Mouse (Mus musculus): Measurements from ENCODE around the gene Cfap299.

Cfap299 gene

DNA sequence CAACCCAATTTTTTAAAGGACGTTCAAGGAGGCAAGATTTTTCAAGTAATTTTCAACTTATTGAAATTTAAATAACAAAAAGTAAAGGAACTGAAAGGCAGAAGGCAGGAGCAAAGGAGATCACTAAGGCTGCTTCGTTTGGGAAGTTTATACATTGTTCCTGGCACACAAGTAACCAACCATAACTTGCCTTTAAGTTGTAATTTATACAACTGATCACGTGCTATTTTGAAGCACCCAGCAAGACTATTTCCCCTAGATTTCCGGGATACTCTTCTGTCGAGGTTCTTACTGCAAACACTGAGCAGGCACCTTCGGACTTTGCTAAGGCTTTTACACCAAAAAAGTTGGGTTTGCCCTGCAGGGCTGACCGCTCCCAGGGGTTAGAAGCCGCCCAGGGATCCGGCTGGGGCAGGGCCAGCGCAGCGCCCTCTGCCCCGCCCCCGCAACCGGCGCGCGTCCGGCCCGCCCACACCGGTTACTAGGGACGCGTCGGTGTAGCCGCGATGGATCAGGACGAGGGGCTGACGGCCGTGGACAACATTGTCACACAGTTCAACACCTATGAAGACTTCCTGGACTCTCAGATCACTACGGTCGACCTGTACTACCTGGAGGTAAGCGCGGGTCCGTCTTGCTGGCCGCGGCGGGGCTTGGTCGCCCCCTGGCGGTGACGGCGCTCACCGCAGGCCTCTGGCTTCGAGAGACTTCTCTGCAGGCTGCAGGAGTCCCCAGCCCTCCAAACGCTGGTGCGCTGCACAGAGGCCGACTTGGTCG is at the start of gene Cfap299:
Cfap299 (plus strand) TSS at position 457 of the 777 bp plus-strand sequence.
- in situ Hi-C loops (cut with MboI, MseI) = loop anchor here (5.0 to 25.0 kb wide), 4 partner anchors 137 to 1666 kb away; no protein-coding TSS in a partner anchor

DNA sequence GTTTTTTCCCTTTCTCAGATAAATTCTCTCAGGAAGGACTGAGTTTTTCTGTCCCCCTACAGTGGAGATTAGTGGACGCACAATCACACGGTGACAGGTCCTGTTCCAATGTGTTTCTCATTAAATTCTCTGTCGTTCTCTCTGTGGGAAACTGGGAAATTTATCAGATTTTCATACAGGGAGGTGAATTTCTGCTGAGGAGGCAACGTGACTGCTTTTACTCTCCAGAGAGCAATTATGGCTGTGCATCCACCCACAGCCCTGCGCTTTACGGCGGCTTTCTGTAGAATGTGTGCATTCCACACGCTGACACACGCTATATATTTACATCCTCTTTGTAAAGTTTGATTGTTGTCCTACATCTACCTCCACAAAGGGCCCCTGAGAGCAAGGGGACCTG is 47.1 kb upstream of the Cfap299 start:
- in situ Hi-C loops (cut with MboI, MseI) = no loop called here

DNA sequence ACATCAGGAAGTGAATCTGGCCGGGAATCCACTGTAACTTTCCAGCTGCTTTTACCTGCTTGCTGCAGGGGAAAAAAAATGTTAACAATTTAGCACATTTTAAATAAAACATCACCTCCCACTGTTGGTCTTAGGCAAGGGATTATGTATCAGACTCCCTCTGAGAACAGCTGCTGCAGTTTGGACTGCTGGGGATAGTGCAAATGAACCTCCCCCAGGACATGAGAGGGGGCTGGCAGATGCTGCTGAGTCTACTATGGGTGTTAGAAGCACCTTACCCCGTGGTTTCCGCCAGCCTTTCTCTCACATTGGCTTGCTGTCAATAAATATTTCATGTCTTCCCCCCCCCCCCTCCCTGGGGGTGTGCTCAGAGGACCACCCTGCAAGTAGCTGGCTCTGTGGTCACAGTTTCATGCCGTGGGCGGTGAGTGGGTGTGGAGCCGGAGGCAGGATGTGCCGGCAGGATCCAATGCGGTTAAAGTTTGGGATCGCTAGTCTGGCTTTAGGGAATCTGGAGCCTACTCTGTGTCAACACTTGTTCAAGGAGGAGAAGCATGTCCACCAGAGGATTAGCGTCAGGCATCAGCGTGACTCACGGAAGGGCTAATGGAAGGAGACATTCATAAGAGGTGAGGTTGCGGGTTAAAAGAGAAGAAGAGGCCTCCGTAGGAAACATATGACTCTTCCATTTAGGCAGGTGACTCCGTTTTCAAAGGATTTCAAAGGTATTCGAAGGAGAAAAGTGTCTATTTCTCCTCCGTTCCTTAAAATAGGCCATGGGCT is 45.2 kb upstream of the Cfap299 start:
- in situ Hi-C loops (cut with MboI, MseI) = no loop called here

DNA sequence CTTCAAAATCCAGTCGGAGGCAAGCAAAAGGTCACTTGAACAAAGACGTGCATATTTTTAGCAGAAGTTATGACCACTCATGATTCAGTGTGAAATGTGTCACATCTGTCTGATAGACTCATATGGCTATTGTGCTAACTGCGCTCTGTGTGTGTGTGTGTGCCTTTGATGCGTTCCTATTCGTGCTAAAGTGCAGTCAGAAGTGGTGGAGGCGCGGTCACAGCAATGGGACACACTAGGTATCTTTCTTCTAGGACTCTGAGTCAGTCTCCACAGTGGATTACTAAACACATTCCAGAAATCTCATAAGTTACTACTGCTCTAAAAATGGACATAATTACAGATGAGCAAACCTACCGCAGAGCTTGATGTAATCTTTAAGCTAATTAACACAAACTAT is 38.5 kb upstream of the Cfap299 start:
- in situ Hi-C loops (cut with MboI, MseI) = no loop called here

DNA sequence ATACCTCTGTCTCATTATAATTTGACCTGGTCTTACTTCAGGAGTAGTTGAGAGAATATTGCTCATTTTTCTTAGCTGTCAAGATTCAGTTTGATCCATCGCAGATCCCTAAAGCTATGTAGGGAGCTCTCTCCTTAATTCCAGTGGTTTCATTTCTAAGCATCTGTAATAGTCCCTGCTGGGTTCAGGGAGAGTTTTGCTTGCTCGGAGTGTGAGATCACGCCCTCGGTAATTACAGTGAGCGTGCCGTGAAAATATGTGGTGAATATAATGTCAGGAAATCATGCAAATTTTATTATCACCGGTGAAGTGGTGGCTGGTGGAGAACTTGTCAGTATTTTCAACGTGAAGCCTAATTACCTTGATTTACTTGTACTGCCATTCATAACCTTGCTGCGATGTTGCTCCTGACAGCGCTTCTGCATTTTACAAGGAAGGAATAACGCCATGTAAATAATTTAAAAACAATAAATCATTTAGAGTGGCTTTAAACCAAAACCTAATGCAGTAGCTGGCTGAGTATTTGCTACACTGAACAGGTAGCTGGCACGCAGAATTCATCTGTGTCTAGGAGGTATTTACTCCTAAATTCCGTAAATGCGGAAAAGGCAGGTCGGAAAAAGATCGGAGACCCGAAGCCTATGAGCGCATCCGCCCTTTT is 36.6 kb upstream of the Cfap299 start:
- in situ Hi-C loops (cut with MboI, MseI) = no loop called here

DNA sequence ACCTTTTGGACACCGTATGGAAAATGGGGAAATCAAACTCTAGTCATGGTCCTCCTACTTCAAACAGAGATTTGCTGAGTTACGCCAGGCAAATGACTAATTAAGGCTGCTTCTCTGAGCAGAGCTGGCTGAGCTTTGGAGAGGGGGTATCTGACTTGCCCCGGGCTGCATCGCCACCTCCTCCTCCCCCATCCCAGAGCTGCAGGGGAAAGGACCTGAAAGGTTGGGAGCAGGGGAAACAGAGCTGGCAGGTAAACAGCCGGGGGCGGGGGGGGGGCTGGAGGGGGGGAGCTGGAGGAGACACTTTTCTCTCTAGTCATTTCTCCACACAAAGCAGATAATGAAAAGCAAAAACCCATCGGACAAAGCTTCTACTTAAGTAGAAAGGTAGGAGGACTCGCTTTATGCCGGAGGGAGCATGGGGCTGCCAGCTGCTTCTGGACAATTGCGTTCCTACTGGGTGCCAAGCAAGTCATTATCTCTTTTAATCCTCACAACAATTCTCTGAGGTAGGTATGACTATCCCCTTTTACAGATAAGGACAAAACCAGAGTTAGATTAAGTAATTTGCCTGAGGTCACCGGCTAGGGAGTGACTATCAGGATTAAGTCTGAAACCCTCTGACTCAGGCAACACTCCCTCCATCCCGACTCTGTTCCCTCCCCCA is 35.9 kb upstream of the Cfap299 start:
- in situ Hi-C loops (cut with MboI, MseI) = no loop called here

DNA sequence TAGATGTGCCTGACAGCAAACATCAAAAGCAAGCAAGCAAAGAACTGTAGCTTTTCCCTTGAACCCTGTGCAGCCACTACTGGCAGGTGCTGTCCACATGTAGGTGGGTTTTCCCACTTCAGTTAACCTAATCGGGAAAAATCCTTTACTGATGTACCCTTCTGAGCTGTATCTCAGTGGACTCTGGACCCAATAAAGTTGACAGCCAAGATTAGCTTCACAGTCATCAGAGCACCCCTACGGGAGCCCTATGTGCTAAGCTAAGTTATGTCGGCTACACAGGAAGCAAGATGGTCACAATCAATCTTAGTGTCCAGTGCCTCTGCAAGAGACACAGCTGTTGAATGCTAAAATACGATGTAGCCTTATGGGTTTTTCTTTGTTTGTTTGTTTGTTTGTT is 29.0 kb upstream of the Cfap299 start:
- in situ Hi-C loops (cut with MboI, MseI) = no loop called here

DNA sequence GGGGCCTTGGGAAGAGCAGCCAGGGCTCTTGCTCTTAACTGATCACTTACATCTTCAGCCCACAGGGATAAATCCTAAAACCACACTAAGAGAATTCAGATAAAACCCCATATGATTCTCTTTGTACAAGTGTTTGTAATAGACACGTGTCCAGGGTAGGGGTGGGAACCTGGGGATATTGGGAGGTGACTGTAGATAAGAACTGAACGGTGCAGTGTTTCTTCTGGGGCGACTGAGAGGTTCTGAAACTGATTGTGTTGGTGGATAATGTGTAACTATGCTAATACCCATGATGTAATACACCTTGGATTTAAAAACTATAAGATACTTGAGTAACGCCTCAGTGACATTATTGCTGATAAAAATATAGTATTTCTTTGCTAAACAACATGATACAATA is 23.4 kb upstream of the Cfap299 start:
- in situ Hi-C loops (cut with MboI, MseI) = no loop called here

DNA sequence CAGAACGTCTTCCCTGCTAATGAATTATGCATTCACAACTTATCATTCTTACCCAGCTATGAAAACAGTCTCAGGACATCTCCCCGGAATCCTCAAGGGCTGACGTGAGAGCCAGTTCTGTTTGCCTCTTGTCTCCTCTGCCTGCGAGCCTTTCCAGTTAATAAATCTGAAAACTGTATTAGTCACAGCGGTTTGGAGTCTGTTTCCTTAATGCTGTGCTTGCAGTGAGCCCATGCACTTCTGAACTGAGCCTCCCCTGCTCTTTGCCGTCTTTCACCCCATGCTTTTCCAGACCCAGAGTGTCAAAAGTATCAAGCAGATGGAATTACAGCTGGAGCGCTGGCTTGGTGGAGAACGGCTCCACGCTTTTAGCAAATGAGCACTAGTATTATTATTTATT is 22.6 kb upstream of the Cfap299 start:
- in situ Hi-C loops (cut with MboI, MseI) = no loop called here

DNA sequence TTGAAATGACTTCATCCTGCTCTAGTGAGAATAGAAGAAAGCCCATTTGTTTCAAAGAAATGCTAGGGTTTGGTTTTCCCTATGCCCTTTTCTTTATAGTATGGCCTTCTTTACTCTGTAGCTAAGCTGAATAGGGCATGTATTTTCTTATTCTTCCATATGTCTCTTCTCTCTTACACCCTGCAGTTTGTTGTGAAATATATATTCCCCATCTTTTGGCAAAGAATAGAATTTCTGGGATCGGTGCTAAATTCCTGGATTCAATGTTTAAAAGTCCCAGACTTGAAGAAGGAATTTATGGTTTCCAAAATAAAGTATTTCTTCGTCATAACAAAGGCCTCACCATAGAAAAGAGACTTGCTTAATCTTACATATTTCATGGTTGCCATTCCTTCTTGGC is 2.5 kb upstream of the Cfap299 start:
- in situ Hi-C loops (cut with MboI, MseI) = loop anchor here (5.0 to 25.0 kb wide), 4 partner anchors 134 to 1668 kb away; no protein-coding TSS in a partner anchor

DNA sequence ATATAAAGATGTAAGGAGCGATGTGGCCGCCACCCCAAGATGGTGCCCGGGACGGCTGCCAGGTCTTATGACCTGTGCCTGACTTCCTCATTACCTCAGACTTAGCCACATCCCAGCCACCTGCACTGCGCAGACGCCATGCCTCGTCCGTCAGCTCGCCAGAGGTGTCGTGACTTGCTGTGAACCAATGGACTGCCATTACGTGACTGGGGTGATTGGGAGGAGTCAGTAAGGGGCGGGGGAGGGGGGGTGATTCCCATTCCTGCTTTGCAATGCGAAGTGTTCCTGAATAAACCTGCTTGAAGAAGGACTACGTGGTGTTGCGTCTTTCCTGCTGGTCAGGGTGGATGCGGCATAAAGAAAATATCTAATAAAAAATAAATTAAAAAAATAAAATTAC is 14.6 kb downstream of the Cfap299 start:
- in situ Hi-C loops (cut with MboI, MseI) = loop anchor here in 1 of 2 experiments (5.0 to 25.0 kb wide), 2 partner anchors 529 to 1406 kb away; no protein-coding TSS in a partner anchor

DNA sequence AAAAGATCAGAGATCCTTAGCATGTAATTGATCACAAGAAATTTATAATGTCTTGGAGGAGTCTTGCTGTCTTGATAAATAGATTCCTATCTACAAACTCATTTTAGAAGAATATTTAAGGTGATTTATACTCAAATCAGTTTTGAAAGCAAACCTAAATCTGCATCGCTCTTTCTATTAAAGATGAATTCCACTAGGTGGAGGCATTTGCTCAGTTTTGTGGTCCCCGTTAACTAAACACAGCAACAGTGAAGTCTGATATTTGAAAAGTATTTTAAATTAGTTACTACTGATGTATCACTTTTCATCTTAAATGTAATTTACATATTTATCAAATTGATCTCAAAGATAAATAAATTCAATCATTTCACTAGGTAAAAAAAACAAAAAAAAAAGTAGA is 15.5 kb downstream of the Cfap299 start:
- in situ Hi-C loops (cut with MboI, MseI) = loop anchor here in 1 of 2 experiments (5.0 to 25.0 kb wide), 2 partner anchors 528 to 1407 kb away; no protein-coding TSS in a partner anchor

DNA sequence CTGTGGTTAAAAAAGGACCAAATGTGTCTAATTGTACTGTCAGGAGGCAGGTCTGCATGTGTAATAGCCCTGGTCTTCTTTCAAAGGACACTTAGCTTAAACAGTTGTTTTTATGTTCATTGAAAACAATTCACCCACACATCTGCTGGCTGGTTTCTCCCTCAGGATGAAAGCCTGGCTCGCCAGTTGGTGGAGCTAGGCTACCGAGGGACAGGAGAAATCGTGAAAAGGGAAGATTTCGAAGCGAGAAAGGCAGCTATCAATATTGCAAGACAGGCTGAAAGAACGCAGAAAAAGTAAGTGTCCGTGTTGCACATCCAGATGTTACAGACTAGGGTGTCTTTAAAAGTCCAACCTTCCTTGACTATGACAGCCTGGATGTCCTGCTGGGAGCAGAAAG is 17.0 kb downstream of the Cfap299 start:
- in situ Hi-C loops (cut with MboI, MseI) = loop anchor here in 1 of 2 experiments (25.0 kb wide), 1 partner anchor 1409 kb away; no protein-coding TSS in a partner anchor

DNA sequence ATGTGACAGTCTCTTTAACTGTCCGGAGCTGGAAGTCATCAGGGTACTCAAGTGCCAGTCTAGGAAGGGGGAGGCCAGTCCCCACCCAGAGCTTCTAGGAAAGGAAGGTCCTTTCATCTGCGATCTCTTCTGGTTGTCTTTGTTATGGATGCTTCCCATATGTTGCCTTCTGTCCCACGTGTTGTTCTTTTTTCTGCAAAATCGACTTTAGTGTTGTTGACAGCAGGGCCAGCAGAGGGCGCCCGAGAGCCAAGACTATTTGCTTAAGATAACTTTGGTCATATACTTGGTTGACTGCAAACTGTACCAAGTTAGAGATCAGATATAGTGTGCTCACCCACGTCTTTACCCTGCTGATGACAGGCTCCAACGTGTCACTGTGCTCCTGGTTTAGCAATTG is 19.5 kb downstream of the Cfap299 start:
- in situ Hi-C loops (cut with MboI, MseI) = loop anchor here in 1 of 2 experiments (25.0 kb wide), 1 partner anchor 1411 kb away; no protein-coding TSS in a partner anchor

DNA sequence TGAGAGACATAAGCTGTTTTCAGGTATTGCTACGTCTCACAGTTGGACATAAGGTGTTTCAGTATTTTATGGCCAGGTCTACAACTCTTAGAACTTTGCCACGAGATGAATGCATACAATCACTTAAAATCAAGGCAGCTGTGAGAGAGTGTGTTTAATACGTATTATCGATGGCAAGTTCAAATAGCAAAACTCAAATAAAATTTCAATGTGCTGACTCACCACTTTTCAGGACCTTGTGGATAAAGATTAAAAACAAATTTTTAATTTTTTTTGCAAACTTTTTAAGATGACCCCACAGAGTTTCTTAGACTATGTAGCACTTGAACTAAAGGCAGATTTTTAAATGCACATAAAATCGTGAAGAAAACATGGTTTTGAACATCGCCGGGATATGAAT is 30.8 kb downstream of the Cfap299 start:
- in situ Hi-C loops (cut with MboI, MseI) = no loop called here

DNA sequence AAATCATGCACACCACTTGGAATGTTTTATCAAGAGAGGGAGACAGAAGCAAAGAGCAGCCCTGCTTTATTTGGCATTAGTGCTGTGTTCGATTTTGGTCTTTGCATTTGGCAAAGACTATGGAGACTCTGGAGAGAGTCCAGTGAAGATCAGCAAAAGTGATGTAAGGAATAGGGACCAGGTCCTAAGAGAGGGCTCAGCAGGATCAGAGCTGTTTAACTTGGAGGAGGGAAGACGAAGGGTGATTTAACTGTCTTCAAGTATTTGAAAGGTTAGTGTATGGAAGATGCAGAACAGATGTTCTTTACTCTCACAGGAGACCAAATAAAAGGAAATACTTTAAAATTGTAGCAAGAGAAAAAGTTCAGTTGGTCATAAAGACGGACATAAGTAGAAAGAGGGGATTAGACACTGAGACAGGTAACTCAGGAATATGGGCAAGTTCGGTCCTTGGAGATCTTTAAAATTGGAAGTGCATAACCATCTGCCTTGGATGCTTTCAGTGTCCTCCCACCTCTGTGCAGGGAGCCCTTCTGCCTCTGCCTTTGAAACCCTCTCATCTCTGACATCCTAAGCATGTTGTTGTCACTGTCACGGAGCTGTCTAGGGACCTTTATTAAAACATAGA is 31.8 kb downstream of the Cfap299 start:
- in situ Hi-C loops (cut with MboI, MseI) = no loop called here

DNA sequence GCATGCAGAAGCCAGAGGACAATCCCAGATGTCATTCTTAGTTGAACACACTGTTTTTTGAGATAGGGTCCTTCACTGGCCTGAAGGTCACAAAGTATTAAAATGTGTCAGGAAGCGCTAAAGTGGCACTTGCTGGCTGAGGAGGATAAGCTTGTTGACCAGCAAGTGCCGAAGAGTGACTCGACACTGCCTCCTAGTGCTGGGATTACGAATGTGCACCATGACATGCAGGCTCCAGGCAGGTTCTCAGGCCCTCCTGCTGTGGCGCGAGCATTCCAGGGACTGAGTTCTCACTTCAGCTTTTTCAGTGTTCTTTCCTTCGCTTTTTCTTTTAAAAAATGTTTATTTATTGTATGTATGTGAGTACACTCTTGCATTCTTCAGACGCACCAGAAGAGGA is 34.3 kb downstream of the Cfap299 start:
- in situ Hi-C loops (cut with MboI, MseI) = no loop called here

DNA sequence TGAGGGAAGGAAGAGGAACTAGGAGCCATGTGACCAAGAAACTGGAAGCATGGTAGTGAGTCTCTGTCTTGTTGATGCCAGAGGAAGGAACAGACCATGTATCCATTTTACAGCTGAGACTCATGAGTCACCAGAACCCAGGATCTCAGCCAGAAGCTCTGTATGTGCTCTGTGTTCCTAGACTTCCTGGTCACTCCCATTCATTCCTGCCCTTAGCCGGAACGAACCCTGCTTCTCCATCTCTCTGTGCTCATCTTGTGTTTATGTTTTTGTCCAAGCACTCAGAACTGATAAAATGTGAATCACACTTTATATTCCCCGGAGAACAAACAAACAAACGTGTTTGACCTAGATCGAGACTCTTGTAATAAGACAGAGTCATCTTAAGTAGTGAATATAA is 36.2 kb downstream of the Cfap299 start:
- in situ Hi-C loops (cut with MboI, MseI) = no loop called here

DNA sequence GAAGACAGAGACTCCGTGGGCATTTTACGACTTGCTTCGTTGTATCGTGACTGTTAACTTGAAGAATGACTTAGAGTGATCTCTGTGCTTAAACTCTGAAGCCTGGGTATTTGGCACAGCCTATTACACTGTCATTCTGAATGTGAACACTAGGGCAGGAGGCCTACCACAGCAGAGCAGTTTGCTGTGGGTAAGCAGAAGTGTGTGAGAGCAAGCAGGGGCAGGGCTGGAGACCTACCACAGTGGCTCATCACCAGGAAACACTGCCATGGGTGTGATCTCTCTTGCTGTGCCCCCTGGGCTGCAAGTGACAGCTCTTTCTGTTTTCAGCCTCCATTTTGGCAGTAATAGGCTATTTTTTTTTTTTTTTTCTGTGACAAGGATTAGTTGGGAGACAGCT is 39.7 kb downstream of the Cfap299 start:
- in situ Hi-C loops (cut with MboI, MseI) = no loop called here

DNA sequence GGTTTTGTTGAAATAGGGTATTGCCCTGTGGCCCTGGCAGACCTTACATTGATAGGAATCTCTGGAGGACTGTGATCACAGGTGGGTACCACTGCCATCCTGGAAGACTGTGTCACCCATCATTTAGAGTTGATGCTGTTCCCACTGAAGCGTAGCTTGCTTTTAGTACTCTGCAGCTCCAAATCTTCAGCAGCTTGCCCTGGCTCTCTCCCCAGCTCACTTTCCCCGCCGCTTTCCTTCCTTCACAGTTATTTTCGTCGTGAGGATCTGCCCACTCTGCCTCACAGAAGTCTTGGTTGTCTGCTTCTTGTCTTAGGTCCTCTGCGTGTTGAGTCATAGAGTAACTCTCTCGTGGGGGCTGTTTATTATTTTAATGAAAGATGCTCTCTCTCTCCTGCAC is 40.3 kb downstream of the Cfap299 start:
- in situ Hi-C loops (cut with MboI, MseI) = no loop called here
